Mouse (Mus musculus): Measurements from ENCODE around the gene Rapsn. TPM values are rescaled to one million over a fixed set of nuclear protein-coding genes. Genes with fewer than 3 reads are reported as not detected.

Gene Rapsn
- total RNA-seq, 2 experiments from 2014 or later: 0.24 to 0.49 TPM

DNA sequence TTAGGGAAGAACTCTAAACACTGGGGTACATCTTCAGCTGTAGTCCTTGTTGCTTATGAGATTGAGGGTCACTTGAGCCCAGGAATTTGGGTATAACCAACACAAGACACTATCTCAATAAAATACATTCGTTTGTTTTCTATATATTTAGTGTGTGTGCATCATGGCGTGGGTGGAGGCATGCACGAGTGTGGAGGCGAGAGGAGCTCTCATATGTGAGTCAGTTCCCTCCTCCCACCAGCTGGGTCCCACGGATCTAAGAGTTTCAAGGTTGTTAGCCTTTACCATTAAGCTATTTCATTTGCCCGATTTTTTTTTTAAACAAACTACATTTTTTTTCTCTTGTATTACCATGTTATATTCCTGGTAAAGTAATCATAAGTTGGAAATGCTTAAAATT lies 55.4 kb downstream of the Rapsn start:
- intact Hi-C loops (cut with DNase I): no loop called here
- no peak for DNase-seq (ENCODE audit: extremely low spot score in 1 of 2, low spot score in 2 of 2)

Other genes starting within 250 kb of the Rapsn start
- gene Mtch2, start 188.5 kb upstream of the Rapsn start, total RNA-seq (2021): 100 to 1,000 TPM; 146 to 150 TPM
- gene C1qtnf4, start 149.8 kb upstream of the Rapsn start, total RNA-seq (2021): 100 to 1,000 TPM; 220 to 233 TPM
- 10 to 100 TPM; 40.9 to 43.6 TPM for gene Kbtbd4, start 130.9 kb upstream of the Rapsn start, total RNA-seq (2021)
- 100 to 1,000 TPM; 216 to 217 TPM for gene Ndufs3, start 130.8 kb upstream of the Rapsn start, total RNA-seq (2021)
- gene Celf1, start 95.2 kb upstream of the Rapsn start, total RNA-seq (2021): 100 to 1,000 TPM; 125 to 129 TPM
- gene Psmc3, start 18.4 kb downstream of the Rapsn start, total RNA-seq (2021): 100 to 1,000 TPM; 207 to 208 TPM
- gene Slc39a13, start 34.8 kb downstream of the Rapsn start, total RNA-seq (2021): 10 to 100 TPM; 25.7 to 27.6 TPM
- 1 to 10 TPM; 5.2 to 5.6 TPM for gene Spi1, start 46.8 kb downstream of the Rapsn start, total RNA-seq (2021)
- gene Mybpc3, start 82.5 kb downstream of the Rapsn start, total RNA-seq (2021): under 1 TPM; 0.51 to 0.61 TPM
- gene Madd, start 148.2 kb downstream of the Rapsn start, total RNA-seq (2021): 100 to 1,000 TPM; 170 to 174 TPM
- 1 to 10 TPM; 1.5 TPM for gene Nr1h3, start 167.2 kb downstream of the Rapsn start, total RNA-seq (2021)
- gene Acp2, start 167.3 kb downstream of the Rapsn start, total RNA-seq (2021): 10 to 100 TPM; 46.6 to 51.7 TPM
- gene Ddb2, start 201.4 kb downstream of the Rapsn start, total RNA-seq (2021): 10 to 100 TPM; 10.2 to 11.3 TPM
- 10 to 100 TPM; 36.4 to 38.7 TPM for gene Pacsin3, start 220.3 kb downstream of the Rapsn start, total RNA-seq (2021)
- 10 to 100 TPM; 60.5 to 61.6 TPM for gene Arfgap2, start 229.4 kb downstream of the Rapsn start, total RNA-seq (2021)

All from left cerebral cortex, postnatal 10 days (tissue).